Mouse (Mus musculus) liver, embryonic 11.5 days (tissue): ENCODE data around the gene Glcci1. TPM values are rescaled to one million over a fixed set of nuclear protein-coding genes. Genes with fewer than 3 reads are reported as not detected.

Experiments
- ATAC-seq: fragments of 200-750 bp; cut with Nextera tagmentation; replicated peaks from 2 replicates; pipeline ENCODE4 v1.8.0; 2017; ENCODE audit warnings: moderate number of reproducible peaks, mild to moderate bottlenecking, moderate TSS enrichment, moderate library complexity; ENCODE audit not compliant: low FRiP score
- DNase-seq: peaks from one replicate; pipeline ENCODE4 v3.0.0-alpha.2; 2017; ENCODE audit warnings: low spot score
- H3K27ac ChIP-seq: fragments of 300-500 bp; sonication (generic); 2 replicates; pipeline ENCODE4 v1.5.1; 2014; ENCODE audit warnings: mild to moderate bottlenecking, low read depth, low read length, control low read depth
- H3K27me3 ChIP-seq: fragments of 300-500 bp; sonication (generic); replicated peaks from 2 replicates; pipeline ENCODE4 v1.6.1; 2014; ENCODE audit warnings: low read length, mixed read lengths; ENCODE audit not compliant: control insufficient read depth, insufficient read depth
- H3K36me3 ChIP-seq: fragments of 300-500 bp; sonication (generic); 2 replicates; pipeline ENCODE4 v1.6.1; 2014; ENCODE audit warnings: mild to moderate bottlenecking, low read length, moderate library complexity, mixed read lengths; ENCODE audit not compliant: control insufficient read depth, insufficient read depth
- H3K4me1 ChIP-seq: fragments of 300-500 bp; sonication (generic); replicated peaks from 2 replicates; pipeline ENCODE4 v1.6.1; 2014; ENCODE audit warnings: low read length, mixed read lengths; ENCODE audit not compliant: control insufficient read depth, insufficient read depth
- H3K4me2 ChIP-seq: fragments of 300-500 bp; sonication (generic); 2 replicates; pipeline ENCODE4 v1.6.1; 2014; ENCODE audit warnings: mild to moderate bottlenecking, control low read depth, moderate library complexity
- H3K4me3 ChIP-seq: fragments of 300-500 bp; sonication (generic); 2 replicates; pipeline ENCODE4 v1.5.1; 2014; ENCODE audit warnings: low read depth, low read length, control low read depth
- H3K9ac ChIP-seq: fragments of 300-500 bp; sonication (generic); 2 replicates; pipeline ENCODE4 v1.6.1; 2014; ENCODE audit warnings: low read depth, low read length, control low read depth
- H3K9me3 ChIP-seq: fragments of 300-500 bp; sonication (generic); 2 replicates; pipeline ENCODE4 v1.6.1; 2016; ENCODE audit warnings: low read length, inconsistent platforms, mixed read lengths; ENCODE audit not compliant: control insufficient read depth
- WGBS: fragments of 180-500 bp; shearing (Covaris S2); extraction: QIAGEN DNeasy Blood & Tissue Kit; methylation state at CpG from one replicate; pipeline ENCODE4 v1.1.7; 2014; 5-methylcytosine and 5-hydroxymethylcytosine counted together
- polyA plus RNA-seq: library from polyadenylated mRNA; unstranded; fragments of >200 nt; fragmentation: Nextera tagmentation; extraction: Ambion mirVana; gene quantifications from 2 replicates; pipeline ENCODE4 v1.2.1, GENCODE M21; 2014

Gene Glcci1
- polyA plus RNA-seq, 1 experiment from 2014 or later, result 3.9 TPM

DNA sequence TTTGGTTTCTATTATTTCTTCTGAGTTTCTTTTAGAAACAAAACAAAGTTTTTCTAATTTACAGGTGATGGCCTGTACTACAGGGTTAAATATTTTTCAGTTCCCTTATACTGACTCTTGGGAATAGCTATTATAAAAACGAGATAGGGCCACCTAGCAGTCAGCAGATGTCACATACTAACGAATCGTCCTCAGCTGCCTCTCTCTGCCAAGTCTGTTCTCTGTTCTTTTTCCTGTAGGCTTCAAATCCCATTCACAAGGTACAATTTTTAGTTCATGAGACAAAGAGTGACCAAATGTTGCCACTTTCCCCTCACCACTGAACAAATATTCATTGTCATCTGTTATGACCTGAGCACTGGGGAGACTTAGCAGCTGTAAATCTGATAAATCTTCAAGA lies 5.4 kb upstream of the Glcci1 start:
- Histone ChIP-seq H3K4me3 (no peak overlapping the region), H3K4me1 (no peaks in the 10 kb centered on the region), H3K9ac (no peak overlapping the region), H3K27me3 (no peaks in the 10 kb centered on the region), H3K27ac (no peak overlapping the region), H3K4me2 (no peak overlapping the region), H3K36me3 (no peaks in the 10 kb centered on the region), H3K9me3 (no peaks in the 10 kb centered on the region)
- 56% methylated on average over 3 of the region's 3 CpGs for WGBS
- ATAC-seq, result no peak
- no peak for DNase-seq

DNA sequence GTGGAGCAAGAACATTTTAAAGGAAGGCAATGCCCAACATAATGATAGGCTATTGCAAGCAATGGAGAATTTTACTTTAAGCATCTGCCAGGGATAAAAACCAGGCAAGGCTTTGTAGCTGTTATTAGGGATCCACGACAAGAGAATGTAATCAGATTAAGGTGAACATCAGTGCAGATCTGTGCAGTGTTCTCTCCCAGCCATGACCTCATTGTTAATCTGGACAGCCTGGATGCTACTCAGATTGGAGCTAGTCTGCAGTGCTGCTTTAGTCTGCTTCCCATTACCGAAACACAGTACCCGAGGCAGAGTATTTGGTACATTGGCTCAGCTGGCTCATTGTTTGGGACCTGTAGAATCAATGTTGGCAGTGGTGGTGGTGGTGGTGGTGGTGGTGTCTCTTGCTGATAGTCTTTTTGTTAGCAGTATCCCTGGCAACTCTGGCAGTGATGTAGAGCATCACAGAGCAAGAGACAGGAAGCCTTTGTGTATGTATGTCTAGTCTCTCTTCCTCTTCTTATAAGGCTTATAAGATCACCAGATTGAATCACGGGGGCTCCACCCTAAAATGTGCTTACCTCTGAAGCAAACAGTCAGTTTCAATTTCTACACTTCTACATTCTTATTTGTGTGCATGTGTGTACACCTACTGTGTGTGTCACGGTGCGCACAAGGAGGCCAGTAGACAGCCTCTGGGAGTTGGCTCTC lies 4.7 kb upstream of the Glcci1 start:
- DNase-seq (no peak), ATAC-seq (no peak)
- Histone ChIP-seq H3K9me3 (no peaks in the 10 kb centered on the region), H3K27me3 (no peaks in the 10 kb centered on the region), H3K4me1 (no peaks in the 10 kb centered on the region), H3K36me3 (no peaks in the 10 kb centered on the region), H3K4me3 (no peak overlapping the region), H3K27ac (no peak overlapping the region), H3K4me2 (no peak overlapping the region), H3K9ac (no peak overlapping the region)
- WGBS, result 82% methylated on average over 6 of the region's 6 CpGs

DNA sequence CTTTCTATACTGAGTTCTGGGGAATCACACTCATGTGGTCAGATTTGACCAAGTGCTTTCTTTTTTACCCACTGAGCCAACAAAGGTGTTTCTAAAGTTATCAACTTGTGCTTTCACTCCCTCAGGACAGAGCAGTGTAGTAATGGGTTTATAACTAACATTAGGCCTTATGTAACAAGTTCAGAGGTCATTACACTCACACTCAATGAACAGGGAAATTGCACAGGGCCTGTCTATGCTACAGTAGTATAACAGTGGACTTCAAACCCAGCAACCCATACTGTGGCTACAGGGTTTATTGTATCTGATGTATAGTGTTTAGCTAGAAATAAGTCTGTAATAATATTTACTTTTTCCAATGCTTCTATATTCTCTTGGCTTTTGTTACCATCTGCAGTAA lies 2.8 kb upstream of the Glcci1 start:
- Histone ChIP-seq H3K27me3 (no peaks in the 10 kb centered on the region), H3K27ac (no peak overlapping the region), H3K4me3 (no peak overlapping the region), H3K4me1 (0 out of 2 replicates have a peak, but pooled peaks cover 5% of the 10 kb centered on the region), H3K4me2 (no peak overlapping the region), H3K9ac (no peak overlapping the region), H3K36me3 (no peaks in the 10 kb centered on the region), H3K9me3 (no peaks in the 10 kb centered on the region)
- DNase-seq, result no peak
- no peak for ATAC-seq

GRCm38 (mm10) chr6:8508883-8509536 lies 390 bp upstream of the Glcci1 start:
- Histone ChIP-seq H3K4me3 (peak overlapping the region; percentile 76), H3K4me2 (peak overlapping the region; percentile 78), H3K27ac (peak overlapping the region; percentile 94), H3K36me3 (no peaks in the 10 kb centered on the region), H3K9ac (peak overlapping the region; percentile 92), H3K27me3 (no peaks in the 10 kb centered on the region), H3K4me1 (peaks cover 5% of the 10 kb centered on the region; the same call in 1 of the 2 replicates), H3K9me3 (no peaks in the 10 kb centered on the region)
- ATAC-seq (peak; percentile 98), DNase-seq (peak; percentile 99)
- WGBS, result under 1% methylated on average over 55 of the region's 56 CpGs

DNA sequence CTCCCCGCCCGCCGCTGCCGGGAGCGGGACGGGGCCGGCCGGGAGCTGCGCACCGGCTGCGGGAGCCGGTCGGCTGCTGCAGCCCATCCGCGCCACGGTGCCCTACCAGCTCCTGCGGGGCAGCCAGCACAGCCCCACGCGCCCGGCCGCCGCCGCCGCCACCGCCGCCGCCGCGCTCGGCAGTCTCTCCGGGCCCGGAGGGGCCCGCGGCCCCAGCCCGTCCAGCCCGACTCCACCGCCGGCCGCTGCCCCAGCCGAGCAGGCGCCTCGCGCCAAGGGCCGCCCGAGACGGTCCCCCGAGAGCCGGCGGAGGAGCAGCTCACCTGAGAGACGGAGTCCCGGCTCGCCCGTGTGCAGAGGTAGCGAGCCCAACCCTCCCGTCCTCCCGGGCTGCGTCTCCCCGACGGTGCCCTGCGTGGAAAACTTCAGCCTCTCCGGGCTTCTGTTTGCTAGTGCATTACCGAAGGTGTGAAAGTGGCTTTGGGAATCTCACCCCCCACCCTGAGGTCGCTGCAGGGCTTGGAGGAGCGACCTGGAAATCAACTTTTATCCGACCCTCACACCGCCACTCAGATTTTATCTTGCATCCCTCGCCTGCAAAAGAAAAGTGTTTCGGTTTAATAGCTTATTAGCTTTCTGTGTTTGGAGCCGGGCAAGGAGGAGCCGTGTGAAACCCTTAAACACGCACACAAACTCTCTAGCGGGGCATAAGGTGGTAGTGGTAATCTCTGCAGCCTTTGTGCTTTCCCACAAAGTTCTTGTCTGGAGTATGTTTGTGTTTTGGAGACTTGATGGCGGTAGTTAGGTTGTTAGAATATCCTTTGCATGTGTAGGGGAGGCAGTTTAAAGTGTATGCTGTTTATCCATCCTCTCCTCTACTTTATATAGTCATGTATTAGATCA lies 812 bp downstream of the Glcci1 start:
- H3K36me3 ChIP-seq, result no peaks in the 10 kb centered on the region
- DNase-seq, result peak; percentile 66
- no peaks in the 10 kb centered on the region for H3K9me3 ChIP-seq
- H3K27ac ChIP-seq, result peak overlapping the region; percentile 94
- H3K27me3 ChIP-seq, result no peaks in the 10 kb centered on the region
- peak overlapping the region; percentile 78 for H3K4me2 ChIP-seq
- peak; percentile 14 for ATAC-seq
- H3K4me3 ChIP-seq, result peak overlapping the region; percentile 76
- peaks cover 5% of the 10 kb centered on the region; the same call in 1 of the 2 replicates for H3K4me1 ChIP-seq
- H3K9ac ChIP-seq, result peak overlapping the region; percentile 92
- WGBS, result under 1% methylated on average over 59 of the region's 73 CpGs

DNA sequence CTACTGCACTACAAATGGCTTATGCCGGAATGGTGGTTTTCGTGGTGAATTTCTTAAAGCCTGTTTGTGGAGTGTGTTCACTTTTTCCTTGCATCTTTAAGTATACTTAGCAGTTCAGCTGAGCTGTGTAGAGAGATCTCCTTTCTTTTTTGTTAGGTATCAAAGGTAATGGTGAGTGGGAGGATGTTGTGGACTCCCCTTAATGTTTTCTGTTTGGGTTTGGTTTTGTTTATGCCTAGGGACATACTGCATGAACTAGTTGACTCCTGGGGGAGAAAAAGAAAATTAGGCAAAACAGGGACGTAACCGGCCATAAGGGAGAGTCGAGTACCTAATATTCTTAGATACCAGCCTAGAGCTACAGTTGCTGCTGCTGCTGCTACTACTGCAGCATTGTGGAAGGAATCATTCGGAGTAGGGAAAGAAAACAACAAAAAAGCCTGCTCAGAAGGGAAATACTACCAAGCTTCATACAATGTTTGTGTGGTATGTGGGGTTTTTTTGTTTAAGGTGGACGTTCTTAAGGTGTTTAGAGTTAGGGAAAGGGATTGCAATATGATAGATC lies 1.5 kb downstream of the Glcci1 start:
- Histone ChIP-seq H3K4me3 (peak overlapping the region; percentile 76), H3K27me3 (no peaks in the 10 kb centered on the region), H3K36me3 (no peaks in the 10 kb centered on the region), H3K4me2 (peak overlapping the region; percentile 78), H3K9ac (peak overlapping the region; percentile 92), H3K27ac (no peak overlapping the region), H3K9me3 (no peaks in the 10 kb centered on the region), H3K4me1 (peaks cover 5% of the 10 kb centered on the region; the same call in 1 of the 2 replicates)
- ATAC-seq (no peak), DNase-seq (no peak)
- WGBS, result 23% methylated on average over 7 of the region's 7 CpGs

DNA sequence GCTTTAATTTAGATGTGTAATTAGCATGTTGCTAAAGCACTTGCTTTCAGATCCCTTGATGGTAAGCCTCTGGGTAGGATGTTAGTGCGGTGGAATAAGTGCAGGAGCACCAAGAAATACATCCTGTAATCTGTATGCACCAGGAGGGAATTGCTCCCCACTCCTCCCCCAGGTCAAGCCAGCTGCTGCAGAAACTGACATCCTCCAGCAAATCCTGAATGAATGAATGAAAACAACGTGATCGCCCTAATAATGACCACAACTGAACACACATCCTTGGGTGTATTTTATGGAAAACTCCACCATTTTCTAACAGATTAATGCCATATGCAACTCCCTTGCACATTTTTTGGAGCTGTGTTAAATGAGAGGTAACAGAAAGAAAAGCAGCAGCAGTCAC lies 2.0 kb downstream of the Glcci1 start:
- H3K27me3 ChIP-seq, result no peaks in the 10 kb centered on the region
- H3K27ac ChIP-seq, result no peak overlapping the region
- H3K4me3 ChIP-seq, result peak overlapping the region; percentile 76
- no peak overlapping the region for H3K9ac ChIP-seq
- ATAC-seq (no peak), DNase-seq (no peak)
- WGBS, result 30% methylated on average over 3 of the region's 3 CpGs
- peak overlapping the region; percentile 78 for H3K4me2 ChIP-seq
- peaks cover 5% of the 10 kb centered on the region; the same call in 1 of the 2 replicates for H3K4me1 ChIP-seq
- no peaks in the 10 kb centered on the region for H3K9me3 ChIP-seq
- H3K36me3 ChIP-seq, result no peaks in the 10 kb centered on the region

- no peak overlapping the region for H3K9ac ChIP-seq
- H3K4me1 ChIP-seq, result peaks cover 5% of the 10 kb centered on the region; the same call in 1 of the 2 replicates
- DNase-seq (no peak), ATAC-seq (no peak)
- H3K27me3 ChIP-seq, result no peaks in the 10 kb centered on the region
- WGBS, result 58% methylated on average over 8 of the region's 8 CpGs
- no peak overlapping the region for H3K4me3 ChIP-seq
- H3K27ac ChIP-seq, result no peak overlapping the region
- H3K36me3 ChIP-seq, result no peaks in the 10 kb centered on the region
- H3K4me2 ChIP-seq, result no peak overlapping the region
- no peaks in the 10 kb centered on the region for H3K9me3 ChIP-seq
Observed at GRCm38 (mm10) chr6:8512416-8512815, 3.0 kb downstream of the Glcci1 start.
